Mouse (Mus musculus): ENCODE results near the gene Ccdc107. TPM values are rescaled to one million over a fixed set of nuclear protein-coding genes. Genes with fewer than 3 reads are reported as not detected.

Ccdc107 gene
- polyA plus RNA-seq, 1 experiment = 111 TPM

- TF ChIP-seq MYOD1 (IDR thresholded peaks at IDR 0.05; ENCODE audit: control insufficient read depth in 1 of 3, insufficient read length in 2 of 3, low read depth in 2 of 3) (no peak), POLR2A (IDR thresholded peaks at IDR 0.05; ENCODE audit: insufficient read length, low read depth) (no peak), MYOG (IDR thresholded peaks at IDR 0.05; ENCODE audit: control insufficient read depth in 1 of 3, insufficient read depth in 1 of 3, insufficient read length in 2 of 3, low read depth in 2 of 3) (no peak), MAX (IDR thresholded peaks at IDR 0.05; ENCODE audit: low read depth) (no peak), REST (IDR thresholded peaks at IDR 0.05; ENCODE audit: insufficient read depth, insufficient read length) (no peak), TCF3 (IDR thresholded peaks at IDR 0.05; ENCODE audit: insufficient read length, low read depth) (no peak), USF1 (IDR thresholded peaks at IDR 0.05; ENCODE audit: low read depth) (no peak), E2F4 (IDR thresholded peaks at IDR 0.05; ENCODE audit: insufficient read depth) (no peak), POLR2AphosphoS2 (IDR thresholded peaks at IDR 0.05; ENCODE audit: insufficient read length, low read depth) (no peak), TCF12 (IDR thresholded peaks at IDR 0.05; ENCODE audit: insufficient read depth, poor library complexity, severe bottlenecking) (no peak)
- no peaks in the 10 kb centered on the region for H3K36me3 ChIP-seq (ENCODE audit: control insufficient read depth, insufficient read depth)
Observed at GRCm38 (mm10) chr4:43476604-43477003, 16.1 kb upstream of the Ccdc107 start.

GRCm38 (mm10) chr4:43477857-43478533 lies 14.7 kb upstream of the Ccdc107 start:
- Histone ChIP-seq H3K27me3 (ENCODE audit: control insufficient read depth, insufficient read depth, insufficient read length) (no peaks in the 10 kb centered on the region), H3K4me2 (ENCODE audit: low read depth) (no peak overlapping the region), H3K4me3 (no peak overlapping the region), H3ac (ENCODE audit: control insufficient read depth, insufficient read length) (no peak overlapping the region), H3K36me3 (ENCODE audit: control insufficient read depth, insufficient read depth) (no peaks in the 10 kb centered on the region), H3K79me2 (ENCODE audit: control insufficient read depth, insufficient read depth) (no peaks in the 10 kb centered on the region)
- TF ChIP-seq REST (IDR thresholded peaks at IDR 0.05; ENCODE audit: insufficient read depth, insufficient read length) = no peak
- no peak for TF ChIP-seq MYOD1 (IDR thresholded peaks at IDR 0.05; ENCODE audit: control insufficient read depth in 1 of 3, insufficient read length in 2 of 3, low read depth in 2 of 3)
- TF ChIP-seq MAX (IDR thresholded peaks at IDR 0.05; ENCODE audit: low read depth) = no peak
- TF ChIP-seq TCF12 (IDR thresholded peaks at IDR 0.05; ENCODE audit: insufficient read depth, poor library complexity, severe bottlenecking) = no peak
- no peak for TF ChIP-seq TCF3 (IDR thresholded peaks at IDR 0.05; ENCODE audit: insufficient read length, low read depth)
- TF ChIP-seq MYOG (IDR thresholded peaks at IDR 0.05; ENCODE audit: control insufficient read depth in 1 of 3, insufficient read depth in 1 of 3, insufficient read length in 2 of 3, low read depth in 2 of 3) = no peak
- no peak for TF ChIP-seq POLR2A (IDR thresholded peaks at IDR 0.05; ENCODE audit: insufficient read length, low read depth)
- no peak for TF ChIP-seq SRF (IDR thresholded peaks at IDR 0.05; ENCODE audit: control insufficient read depth, insufficient read length, low read depth)
- no peak for TF ChIP-seq USF1 (IDR thresholded peaks at IDR 0.05; ENCODE audit: low read depth)
- TF ChIP-seq POLR2AphosphoS2 (IDR thresholded peaks at IDR 0.05; ENCODE audit: insufficient read length, low read depth) = no peak
- TF ChIP-seq CEBPB (IDR thresholded peaks at IDR 0.05; ENCODE audit: insufficient read depth, poor library complexity, severe bottlenecking) = no peak
- TF ChIP-seq E2F4 (IDR thresholded peaks at IDR 0.05; ENCODE audit: insufficient read depth) = no peak

More at GRCm38 (mm10) chr4:43476604-43477003, 16.1 kb upstream of the Ccdc107 start:
- H3K4me3 ChIP-seq = no peak overlapping the region
- H3K4me2 ChIP-seq (ENCODE audit: low read depth) = no peak overlapping the region
- no peaks in the 10 kb centered on the region for H3K79me2 ChIP-seq (ENCODE audit: control insufficient read depth, insufficient read depth)
- no peaks in the 10 kb centered on the region for H3K27me3 ChIP-seq (ENCODE audit: control insufficient read depth, insufficient read depth, insufficient read length)
- H3ac ChIP-seq (ENCODE audit: control insufficient read depth, insufficient read length) = no peak overlapping the region

GRCm38 (mm10) chr4:43478534-43478858 lies 14.2 kb upstream of the Ccdc107 start:
- TF ChIP-seq MYOD1 (IDR thresholded peaks at IDR 0.05; ENCODE audit: control insufficient read depth in 1 of 3, insufficient read length in 2 of 3, low read depth in 2 of 3) = no peak
- TF ChIP-seq TCF12 (IDR thresholded peaks at IDR 0.05; ENCODE audit: insufficient read depth, poor library complexity, severe bottlenecking) = no peak
- TF ChIP-seq MAX (IDR thresholded peaks at IDR 0.05; ENCODE audit: low read depth) = no peak
- TF ChIP-seq TCF3 (IDR thresholded peaks at IDR 0.05; ENCODE audit: insufficient read length, low read depth) = no peak
- TF ChIP-seq SRF (IDR thresholded peaks at IDR 0.05; ENCODE audit: control insufficient read depth, insufficient read length, low read depth) = no peak
- TF ChIP-seq POLR2A (IDR thresholded peaks at IDR 0.05; ENCODE audit: insufficient read length, low read depth) = no peak
- no peak for TF ChIP-seq POLR2AphosphoS2 (IDR thresholded peaks at IDR 0.05; ENCODE audit: insufficient read length, low read depth)
- no peak for TF ChIP-seq USF1 (IDR thresholded peaks at IDR 0.05; ENCODE audit: low read depth)
- TF ChIP-seq E2F4 (IDR thresholded peaks at IDR 0.05; ENCODE audit: insufficient read depth) = no peak
- TF ChIP-seq REST (IDR thresholded peaks at IDR 0.05; ENCODE audit: insufficient read depth, insufficient read length) = no peak
- no peak for TF ChIP-seq MYOG (IDR thresholded peaks at IDR 0.05; ENCODE audit: control insufficient read depth in 1 of 3, insufficient read depth in 1 of 3, insufficient read length in 2 of 3, low read depth in 2 of 3)
- Histone ChIP-seq H3ac (ENCODE audit: control insufficient read depth, insufficient read length) (no peak overlapping the region), H3K79me2 (ENCODE audit: control insufficient read depth, insufficient read depth) (no peaks in the 10 kb centered on the region), H3K4me3 (no peak overlapping the region), H3K27me3 (ENCODE audit: control insufficient read depth, insufficient read depth, insufficient read length) (no peaks in the 10 kb centered on the region), H3K4me2 (ENCODE audit: low read depth) (no peak overlapping the region), H3K36me3 (ENCODE audit: control insufficient read depth, insufficient read depth) (no peaks in the 10 kb centered on the region)

GRCm38 (mm10) chr4:43478906-43479832 lies 13.5 kb upstream of the Ccdc107 start:
- no peaks in the 10 kb centered on the region for H3K27me3 ChIP-seq (ENCODE audit: control insufficient read depth, insufficient read depth, insufficient read length)
- peak overlapping the region; percentile 55 for H3K4me2 ChIP-seq (ENCODE audit: low read depth)
- no peaks in the 10 kb centered on the region for H3K36me3 ChIP-seq (ENCODE audit: control insufficient read depth, insufficient read depth)
- H3ac ChIP-seq (ENCODE audit: control insufficient read depth, insufficient read length) = no peak overlapping the region
- H3K79me2 ChIP-seq (ENCODE audit: control insufficient read depth, insufficient read depth) = no peaks in the 10 kb centered on the region
- H3K4me3 ChIP-seq = no peak overlapping the region
- TF ChIP-seq MYOD1 (IDR thresholded peaks at IDR 0.05; ENCODE audit: control insufficient read depth in 1 of 3, insufficient read length in 2 of 3, low read depth in 2 of 3) (no peak), TCF3 (IDR thresholded peaks at IDR 0.05; ENCODE audit: insufficient read length, low read depth) (no peak), MYOG (IDR thresholded peaks at IDR 0.05; ENCODE audit: control insufficient read depth in 1 of 3, insufficient read depth in 1 of 3, insufficient read length in 2 of 3, low read depth in 2 of 3) (no peak), E2F4 (IDR thresholded peaks at IDR 0.05; ENCODE audit: insufficient read depth) (no peak), SRF (IDR thresholded peaks at IDR 0.05; ENCODE audit: control insufficient read depth, insufficient read length, low read depth) (no peak), USF1 (IDR thresholded peaks at IDR 0.05; ENCODE audit: low read depth) (no peak), REST (IDR thresholded peaks at IDR 0.05; ENCODE audit: insufficient read depth, insufficient read length) (no peak), CEBPB (IDR thresholded peaks at IDR 0.05; ENCODE audit: insufficient read depth, poor library complexity, severe bottlenecking) (no peak), TCF12 (IDR thresholded peaks at IDR 0.05; ENCODE audit: insufficient read depth, poor library complexity, severe bottlenecking) (no peak), MAX (IDR thresholded peaks at IDR 0.05; ENCODE audit: low read depth) (no peak), POLR2AphosphoS2 (IDR thresholded peaks at IDR 0.05; ENCODE audit: insufficient read length, low read depth) (no peak), POLR2A (IDR thresholded peaks at IDR 0.05; ENCODE audit: insufficient read length, low read depth) (no peak)

Data from myocyte (in vitro differentiated cells).